Mouse (Mus musculus): ENCODE data around the gene Rngtt.

Rngtt gene

GRCm38 (mm10) chr4:33514108-33515000 is 204.2 kb downstream of the Rngtt start:
- no peak for DNase-seq (ENCODE audit: low spot score)

GRCm38 (mm10) chr4:33520196-33520595 is 210.1 kb downstream of the Rngtt start:
- DNase-seq (ENCODE audit: low spot score): no peak

- DNase-seq (ENCODE audit: low spot score): no peak
Observed at GRCm38 (mm10) chr4:33520938-33521337, 210.8 kb downstream of the Rngtt start.

DNA sequence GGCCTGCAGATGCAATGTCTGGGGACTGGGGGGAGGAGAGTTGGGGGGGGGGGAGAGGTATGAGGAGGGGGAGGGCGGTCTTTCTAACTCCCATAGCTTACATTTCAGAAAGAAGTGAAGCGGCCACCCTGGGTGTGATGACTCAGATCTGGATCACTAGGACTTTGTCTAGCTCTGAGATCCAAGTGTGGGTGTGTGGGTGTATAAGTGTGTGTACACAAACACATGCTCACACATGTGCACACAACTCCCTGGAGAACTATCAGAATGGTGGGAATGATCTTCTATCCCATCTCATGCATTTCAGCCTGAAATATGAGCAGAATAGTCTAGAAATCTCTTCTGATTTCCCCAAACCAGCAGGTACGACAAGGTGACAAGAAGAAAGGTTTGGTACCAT is 213.7 kb downstream of the Rngtt start:
- no peak for DNase-seq (ENCODE audit: low spot score)

- DNase-seq (ENCODE audit: low spot score): peak; percentile 51
Observed at GRCm38 (mm10) chr4:33524481-33525141, 214.5 kb downstream of the Rngtt start.

DNA sequence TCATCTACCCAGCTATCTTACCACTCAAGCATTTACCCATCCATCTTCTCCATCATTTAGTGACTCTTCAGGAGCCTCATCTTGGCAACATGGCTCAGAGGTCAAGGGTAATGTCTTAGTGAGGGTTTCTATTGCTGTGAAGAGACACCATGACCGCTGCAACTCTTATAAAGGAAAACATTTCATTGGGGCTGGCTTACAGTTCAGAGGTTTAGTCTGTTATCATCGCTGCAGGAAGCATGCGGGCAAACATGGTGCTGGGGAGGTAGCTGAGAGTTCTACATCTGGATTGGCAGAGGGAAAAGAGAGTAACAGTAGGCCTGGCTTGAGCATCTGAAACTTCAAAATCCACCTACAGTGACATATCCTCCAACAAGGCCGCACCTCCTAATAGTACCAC is 215.2 kb downstream of the Rngtt start:
- DNase-seq (ENCODE audit: low spot score): no peak

DNA sequence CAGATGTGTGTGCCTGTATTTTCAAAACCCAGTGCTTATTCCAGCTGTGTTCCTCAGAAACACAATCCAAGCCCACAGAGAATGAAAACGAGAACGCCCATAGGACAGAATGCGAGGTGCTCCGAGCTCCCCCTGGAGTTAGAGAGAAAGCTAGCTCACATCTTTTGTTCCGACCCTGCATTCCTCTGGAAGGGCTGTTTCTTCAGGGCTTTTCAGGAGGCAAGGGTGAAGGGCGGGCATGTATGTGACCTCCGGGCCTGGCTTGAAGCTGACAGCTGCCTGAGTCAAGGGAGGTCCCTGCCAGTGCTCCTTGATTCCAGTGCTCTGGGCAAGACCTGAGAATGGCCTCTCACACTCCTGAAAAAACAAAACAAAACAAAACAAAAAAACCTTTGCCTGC is 216.0 kb downstream of the Rngtt start:
- DNase-seq (ENCODE audit: low spot score): no peak

DNA sequence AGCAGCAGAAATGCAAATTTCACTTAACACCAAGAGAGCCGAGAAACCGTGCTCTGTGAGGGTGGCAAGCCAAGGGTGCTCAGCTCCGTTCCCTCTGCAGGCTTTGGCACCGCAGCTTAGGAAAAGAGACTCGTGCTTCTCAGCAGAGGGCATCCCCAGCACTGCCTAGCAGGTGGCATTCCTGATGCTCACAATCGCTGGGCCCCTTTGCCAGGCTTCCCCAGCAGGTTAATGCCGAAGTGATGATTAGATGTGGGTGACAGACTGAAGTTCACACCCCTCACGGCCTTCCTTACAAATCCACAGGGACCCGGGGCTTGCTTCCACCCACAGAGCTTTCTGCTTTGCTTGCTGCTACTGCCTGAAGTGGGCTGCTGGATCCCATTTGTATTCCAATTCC is 216.6 kb downstream of the Rngtt start:
- DNase-seq (ENCODE audit: low spot score): no peak

DNA sequence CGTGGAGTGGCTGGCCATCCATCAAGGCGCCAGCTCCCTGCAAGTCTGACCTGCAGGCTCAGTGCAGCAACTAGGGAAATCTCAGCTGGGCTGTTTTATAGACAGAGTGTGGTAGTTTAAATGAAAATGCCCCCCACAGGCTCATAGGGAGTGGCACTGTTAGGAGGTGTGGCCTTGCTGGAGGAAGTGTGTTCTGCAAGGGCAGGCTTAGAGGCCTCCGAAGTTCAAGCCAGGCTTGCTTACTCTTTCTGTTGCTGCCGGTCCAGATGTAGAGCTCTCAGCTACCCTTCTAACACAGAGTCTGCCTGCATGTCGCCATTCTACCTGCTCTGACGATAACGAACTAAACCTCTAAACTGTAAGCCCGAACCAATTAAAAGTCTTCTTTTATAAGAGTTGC is 222.5 kb downstream of the Rngtt start:
- no peak for DNase-seq (ENCODE audit: low spot score)

- DNase-seq (ENCODE audit: low spot score): peak; percentile 54
Observed at GRCm38 (mm10) chr4:33544755-33545576, 234.9 kb downstream of the Rngtt start.

DNA sequence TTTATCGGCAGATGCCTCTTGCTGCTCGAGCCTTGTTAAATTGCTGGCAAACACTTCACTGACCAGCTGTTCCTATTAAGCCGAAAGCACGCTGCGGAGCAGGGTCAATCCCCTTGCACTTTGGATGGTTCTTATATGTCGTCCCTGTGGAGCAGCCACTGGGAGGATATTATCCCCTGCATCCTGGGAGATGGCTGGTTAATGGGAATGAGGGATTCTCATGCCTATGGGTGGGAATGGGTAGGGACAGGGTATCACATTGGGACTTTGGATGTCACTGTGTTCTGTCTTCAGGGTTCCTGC is 235.4 kb downstream of the Rngtt start:
- DNase-seq (ENCODE audit: low spot score): peak; percentile 34

GRCm38 (mm10) chr4:33546278-33546677 is 236.2 kb downstream of the Rngtt start:
- DNase-seq (ENCODE audit: low spot score): no peak

DNA sequence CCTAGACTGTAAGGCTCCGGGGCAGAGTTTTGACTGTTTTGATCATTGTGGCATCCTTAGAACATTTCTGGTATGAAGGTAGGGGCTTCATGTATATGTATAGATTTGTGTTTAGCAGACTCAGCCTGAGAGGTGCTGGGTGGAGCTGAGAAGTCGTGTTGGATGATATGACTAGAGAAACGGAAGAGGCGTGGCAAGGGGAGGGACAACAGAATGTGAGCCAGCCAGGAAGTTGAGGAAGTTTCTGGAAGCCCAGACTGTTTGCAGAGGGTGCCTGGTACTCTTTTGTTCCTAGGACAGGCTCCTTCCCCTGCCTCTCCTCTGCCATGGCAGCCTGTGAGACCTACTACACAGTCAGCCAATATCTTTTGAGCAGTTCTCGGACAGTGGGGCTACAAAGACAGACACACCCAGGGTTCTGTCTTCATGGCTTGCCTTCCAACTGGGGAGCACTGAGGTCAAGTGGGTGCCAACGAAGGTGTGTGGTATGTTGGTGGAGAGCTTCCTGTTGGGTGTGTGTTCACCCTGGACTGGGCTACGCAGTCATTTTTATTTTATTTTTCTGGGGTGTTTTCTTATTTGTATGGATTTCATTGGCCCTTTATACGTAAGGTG is 237.3 kb downstream of the Rngtt start:
- no peak for DNase-seq (ENCODE audit: low spot score)

- no peak for DNase-seq (ENCODE audit: low spot score)
Observed at GRCm38 (mm10) chr4:33549606-33550005, 239.5 kb downstream of the Rngtt start.

All from MN1 (cell line).